Mouse (Mus musculus) lung, postnatal 0 days (tissue): Measurements from ENCODE around the gene Pglyrp1.

Experiments used
- CTCF ChIP-seq: IDR thresholded peaks from 2 replicates; pipeline ENCODE4 v1.5.1; 2016; ENCODE audit warnings: antibody characterized with exemption, mild to moderate bottlenecking
- EP300 ChIP-seq: IDR thresholded peaks from 2 replicates; pipeline ENCODE4 v1.6.1; 2016; ENCODE audit warnings: antibody characterized with exemption, mild to moderate bottlenecking, control low read depth

DNA sequence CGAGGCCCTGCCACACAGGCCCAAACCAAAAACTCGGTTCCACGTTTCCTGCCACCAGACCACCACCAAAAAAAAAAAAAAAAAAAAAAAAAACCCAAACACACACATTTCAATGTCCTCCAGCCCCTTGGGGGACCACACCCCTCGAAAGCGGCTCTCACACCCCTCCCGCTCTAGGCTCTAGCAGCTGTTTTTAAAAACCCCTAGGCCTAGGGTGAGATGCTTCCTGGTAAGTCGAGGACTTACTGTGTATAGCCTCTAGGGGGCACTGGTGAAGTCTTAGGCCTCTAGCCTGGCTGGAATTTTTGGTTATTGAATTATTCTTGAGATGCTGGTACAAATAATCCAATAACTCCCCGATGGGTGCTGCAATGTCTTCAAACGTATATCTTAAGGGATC is 42.5 kb upstream of the Pglyrp1 start:
- TF ChIP-seq CTCF (peak; percentile 66), EP300 (no peak)
